Mouse (Mus musculus): ENCODE results near the gene Nol3. TPM values are rescaled to one million over a fixed set of nuclear protein-coding genes. Genes with fewer than 3 reads are reported as not detected.
"Not testable (repeated sequence)": the region's sequence is repeated elsewhere in the genome, so short reads cannot be mapped to it uniquely, and the experiment has no call there.

Gene Nol3
- 2.0 and 2.1 TPM in 2 replicates for polyA plus RNA-seq (2015; fragmentation: Nextera tagmentation; extraction: Ambion mirVana)

GRCm38 (mm10) chr8:105275840-105276239 lies at the start of gene Nol3:
Nol3 (plus strand) TSS chr8:105276140.
- Histone ChIP-seq H3K27ac (ENCODE audit: low read length) (no peak within 1 kb of the TSS), H3K27me3 (ENCODE audit: control insufficient read depth, insufficient read depth, low read depth, low read length) (peaks cover 77% of the 10 kb centered on the region), H3K4me1 (replicated peaks; ENCODE audit: control insufficient read depth, insufficient read depth, low read length) (peaks cover 19% of the 10 kb centered on the region), H3K9me3 (ENCODE audit: control insufficient read depth, low read length) (no peaks in the 10 kb centered on the region), H3K36me3 (ENCODE audit: control insufficient read depth, insufficient read depth, low read length) (no peaks in the 10 kb centered on the region), H3K4me3 (ENCODE audit: low read length) (peak within 1 kb of the TSS; percentile 49), H3K9ac (ENCODE audit: low read length) (peak within 1 kb of the TSS; percentile 50), H3K4me2 (ENCODE audit: low read depth, low read length) (peak within 1 kb of the TSS; percentile 74)
- 3% methylated on average over 10 of the region's 10 CpGs for WGBS
- no peak for ATAC-seq (ENCODE audit: low read depth)

- no peak overlapping the region for H3K9ac ChIP-seq (ENCODE audit: low read length)
- no peak overlapping the region for H3K4me3 ChIP-seq (ENCODE audit: low read length)
- no peak overlapping the region for H3K27ac ChIP-seq (ENCODE audit: low read length)
- no peak overlapping the region for H3K4me2 ChIP-seq (ENCODE audit: low read depth, low read length)
- no peaks in the 10 kb centered on the region for H3K9me3 ChIP-seq (ENCODE audit: control insufficient read depth, low read length)
- WGBS: 73% methylated on average over 12 of the region's 12 CpGs
- peaks cover 7% of the 10 kb centered on the region; the same call in 1 of the 2 replicates for H3K36me3 ChIP-seq (ENCODE audit: control insufficient read depth, insufficient read depth, low read length)
- no peak for ATAC-seq (ENCODE audit: low read depth)
- H3K27me3 ChIP-seq (ENCODE audit: control insufficient read depth, insufficient read depth, low read depth, low read length): no peaks in the 10 kb centered on the region
- no peaks in the 10 kb centered on the region for H3K4me1 ChIP-seq (replicated peaks; ENCODE audit: control insufficient read depth, insufficient read depth, low read length)
Measured at GRCm38 (mm10) chr8:105231503-105232320, 44.2 kb upstream of the Nol3 start.

GRCm38 (mm10) chr8:105232321-105232693 lies 43.6 kb upstream of the Nol3 start:
- ATAC-seq (ENCODE audit: low read depth); H3K9ac ChIP-seq (ENCODE audit: low read length); H3K4me2 ChIP-seq (ENCODE audit: low read depth, low read length); H3K4me1 ChIP-seq (replicated peaks; ENCODE audit: control insufficient read depth, insufficient read depth, low read length); H3K36me3 ChIP-seq (ENCODE audit: control insufficient read depth, insufficient read depth, low read length); H3K9me3 ChIP-seq (ENCODE audit: control insufficient read depth, low read length); H3K27me3 ChIP-seq (ENCODE audit: control insufficient read depth, insufficient read depth, low read depth, low read length); H3K4me3 ChIP-seq (ENCODE audit: low read length); H3K27ac ChIP-seq (ENCODE audit: low read length): not testable (repeated sequence)
- 90% methylated on average over 4 of the region's 4 CpGs for WGBS

GRCm38 (mm10) chr8:105233126-105233935 lies 42.6 kb upstream of the Nol3 start:
- Histone ChIP-seq H3K4me2 (ENCODE audit: low read depth, low read length) (no peak overlapping the region), H3K4me1 (replicated peaks; ENCODE audit: control insufficient read depth, insufficient read depth, low read length) (no peaks in the 10 kb centered on the region), H3K27me3 (ENCODE audit: control insufficient read depth, insufficient read depth, low read depth, low read length) (no peaks in the 10 kb centered on the region), H3K27ac (ENCODE audit: low read length) (no peak overlapping the region), H3K9ac (ENCODE audit: low read length) (no peak overlapping the region), H3K4me3 (ENCODE audit: low read length) (no peak overlapping the region), H3K9me3 (ENCODE audit: control insufficient read depth, low read length) (no peaks in the 10 kb centered on the region), H3K36me3 (ENCODE audit: control insufficient read depth, insufficient read depth, low read length) (peaks cover 10% of the 10 kb centered on the region)
- no peak for ATAC-seq (ENCODE audit: low read depth)
- 24% methylated on average over 1 of the region's 1 CpGs for WGBS

GRCm38 (mm10) chr8:105235206-105235605 lies 40.7 kb upstream of the Nol3 start:
- Histone ChIP-seq H3K9ac (ENCODE audit: low read length) (no peak overlapping the region), H3K4me1 (replicated peaks; ENCODE audit: control insufficient read depth, insufficient read depth, low read length) (no peaks in the 10 kb centered on the region), H3K36me3 (ENCODE audit: control insufficient read depth, insufficient read depth, low read length) (peaks cover 10% of the 10 kb centered on the region), H3K4me2 (ENCODE audit: low read depth, low read length) (no peak overlapping the region), H3K27ac (ENCODE audit: low read length) (no peak overlapping the region), H3K27me3 (ENCODE audit: control insufficient read depth, insufficient read depth, low read depth, low read length) (no peaks in the 10 kb centered on the region), H3K9me3 (ENCODE audit: control insufficient read depth, low read length) (no peaks in the 10 kb centered on the region), H3K4me3 (ENCODE audit: low read length) (no peak overlapping the region)
- WGBS: 68% methylated on average over 1 of the region's 1 CpGs
- ATAC-seq (ENCODE audit: low read depth): no peak

GRCm38 (mm10) chr8:105237442-105238142 lies 38.3 kb upstream of the Nol3 start:
- Histone ChIP-seq H3K9ac (ENCODE audit: low read length) (no peak overlapping the region), H3K4me3 (ENCODE audit: low read length) (no peak overlapping the region), H3K27me3 (ENCODE audit: control insufficient read depth, insufficient read depth, low read depth, low read length) (no peaks in the 10 kb centered on the region), H3K27ac (ENCODE audit: low read length) (no peak overlapping the region), H3K4me1 (replicated peaks; ENCODE audit: control insufficient read depth, insufficient read depth, low read length) (no peaks in the 10 kb centered on the region), H3K36me3 (ENCODE audit: control insufficient read depth, insufficient read depth, low read length) (peaks cover 25% of the 10 kb centered on the region), H3K4me2 (ENCODE audit: low read depth, low read length) (no peak overlapping the region), H3K9me3 (ENCODE audit: control insufficient read depth, low read length) (no peaks in the 10 kb centered on the region)
- 91% methylated on average over 14 of the region's 14 CpGs for WGBS
- ATAC-seq (ENCODE audit: low read depth): no peak

- Histone ChIP-seq H3K4me1 (replicated peaks; ENCODE audit: control insufficient read depth, insufficient read depth, low read length) (no peaks in the 10 kb centered on the region), H3K9me3 (ENCODE audit: control insufficient read depth, low read length) (no peaks in the 10 kb centered on the region), H3K4me3 (ENCODE audit: low read length) (no peak overlapping the region), H3K36me3 (ENCODE audit: control insufficient read depth, insufficient read depth, low read length) (peaks cover 20% of the 10 kb centered on the region), H3K27me3 (ENCODE audit: control insufficient read depth, insufficient read depth, low read depth, low read length) (no peaks in the 10 kb centered on the region), H3K9ac (ENCODE audit: low read length) (no peak overlapping the region), H3K4me2 (ENCODE audit: low read depth, low read length) (no peak overlapping the region), H3K27ac (ENCODE audit: low read length) (no peak overlapping the region)
- 88% methylated on average over 7 of the region's 7 CpGs for WGBS
- ATAC-seq (ENCODE audit: low read depth): no peak
Measured at GRCm38 (mm10) chr8:105241016-105241415, 34.9 kb upstream of the Nol3 start.

GRCm38 (mm10) chr8:105251954-105252353 lies 24.0 kb upstream of the Nol3 start:
- no peak overlapping the region for H3K9ac ChIP-seq (ENCODE audit: low read length)
- peaks cover 43% of the 10 kb centered on the region for H3K36me3 ChIP-seq (ENCODE audit: control insufficient read depth, insufficient read depth, low read length)
- WGBS: 84% methylated on average over 6 of the region's 6 CpGs
- no peak overlapping the region for H3K27ac ChIP-seq (ENCODE audit: low read length)
- no peak overlapping the region for H3K4me3 ChIP-seq (ENCODE audit: low read length)
- no peaks in the 10 kb centered on the region for H3K9me3 ChIP-seq (ENCODE audit: control insufficient read depth, low read length)
- H3K4me2 ChIP-seq (ENCODE audit: low read depth, low read length): no peak overlapping the region
- no peaks in the 10 kb centered on the region; the same call in 1 of the 2 replicates for H3K27me3 ChIP-seq (ENCODE audit: control insufficient read depth, insufficient read depth, low read depth, low read length)
- no peak for ATAC-seq (ENCODE audit: low read depth)
- peaks cover 9% of the 10 kb centered on the region for H3K4me1 ChIP-seq (replicated peaks; ENCODE audit: control insufficient read depth, insufficient read depth, low read length)
